Mouse (Mus musculus) MEL (cell line): ENCODE data around the gene Tgm5. TPM values are rescaled to one million over a fixed set of nuclear protein-coding genes. Genes with fewer than 3 reads are reported as not detected.

Source experiments
- DNase-seq: peaks from one replicate; pipeline ENCODE4 v3.0.0; 2011; ENCODE audit warnings: low read depth, low spot score
- H3K27ac ChIP-seq: 2 replicates; pipeline ENCODE4 v1.5.1; 2012; ENCODE audit warnings: low read depth, mild to moderate bottlenecking, control low read depth, low read length, moderate library complexity; ENCODE audit not compliant: control insufficient read depth
- H3K27me3 ChIP-seq, 2 experiments: fragments of 150-350 bp in 1 of 2; sonication (generic) in 1 of 2; 2 replicates each; pipeline ENCODE4 v1.6.1; 2012; ENCODE audit warnings: low read length in 2 of 2, mild to moderate bottlenecking in 2 of 2, improper control_type of control experiment in 1 of 2, moderate library complexity in 1 of 2; ENCODE audit not compliant: insufficient read depth in 2 of 2, control insufficient read depth in 1 of 2
- H3K36me3 ChIP-seq, 2 experiments: 2 replicates each; pipeline ENCODE4 v1.6.1; 2012 to 2014; ENCODE audit warnings: low read length in 2 of 2, improper control_type of control experiment in 1 of 2, inconsistent platforms in 1 of 2, mild to moderate bottlenecking in 1 of 2; ENCODE audit not compliant: insufficient read depth in 2 of 2, control insufficient read depth in 1 of 2
- H3K4me1 ChIP-seq, 2 experiments: fragments of 150-350 bp in 1 of 2; sonication (generic) in 1 of 2; 2 replicates each; pipeline ENCODE4 v1.6.1; 2012; ENCODE audit warnings: low read length in 2 of 2, improper control_type of control experiment in 1 of 2, mild to moderate bottlenecking in 1 of 2; ENCODE audit not compliant: insufficient read depth in 2 of 2, control insufficient read depth in 1 of 2
- H3K4me3 ChIP-seq, 2 experiments: fragments of 150-350 bp in 1 of 2; sonication (generic) in 1 of 2; 2 replicates each; pipeline ENCODE4 v1.5.1; 2012; ENCODE audit warnings: low read depth in 2 of 2, low read length in 2 of 2, mild to moderate bottlenecking in 2 of 2, moderate library complexity in 2 of 2, control low read depth in 1 of 2, improper control_type of control experiment in 1 of 2; ENCODE audit not compliant: control insufficient read depth in 1 of 2, insufficient read depth in 1 of 2
- H3K79me2 ChIP-seq: 2 replicates; pipeline ENCODE4 v1.6.1; 2012; ENCODE audit warnings: mild to moderate bottlenecking, low read length, moderate library complexity; ENCODE audit not compliant: control insufficient read depth, poor library complexity, insufficient read depth
- H3K9ac ChIP-seq: 2 replicates; pipeline ENCODE4 v1.6.1; 2012; ENCODE audit warnings: low read depth, mild to moderate bottlenecking, control low read depth, low read length, moderate library complexity; ENCODE audit not compliant: control insufficient read depth, poor library complexity, severe bottlenecking
- H3K9me3 ChIP-seq: fragments of 150-350 bp; sonication (generic); replicated peaks from 2 replicates; pipeline ENCODE4 v1.6.1; 2012; ENCODE audit warnings: mild to moderate bottlenecking, low read length, improper control_type of control experiment, moderate library complexity; ENCODE audit not compliant: insufficient read depth
- BHLHE40 ChIP-seq: IDR thresholded peaks from 2 replicates; pipeline ENCODE4 v1.6.1; 2012; ENCODE audit warnings: low read depth, mild to moderate bottlenecking, inconsistent platforms, low read length, improper control_type of control experiment, borderline replicate concordance
- CHD2 ChIP-seq: IDR thresholded peaks from 2 replicates; pipeline ENCODE4 v1.6.1; 2011; ENCODE audit warnings: low read length, improper control_type of control experiment
- CTCF ChIP-seq, 3 experiments: IDR thresholded peaks in 2 of 3; conservative IDR thresholded peaks in 1 of 3; 2 replicates each; pipeline ENCODE4 v1.5.1; 2011 to 2012; ENCODE audit warnings: low read length in 3 of 3, low read depth in 2 of 3, mild to moderate bottlenecking in 2 of 3, improper control_type of control experiment in 1 of 3, inconsistent platforms in 1 of 3, mixed read lengths in 1 of 3, moderate library complexity in 1 of 3; ENCODE audit not compliant: control insufficient read depth in 1 of 3, insufficient read depth in 1 of 3, poor library complexity in 1 of 3, severe bottlenecking in 1 of 3
- EP300 ChIP-seq, 2 experiments: IDR thresholded peaks; 2 replicates each; pipeline ENCODE4 v1.6.1; 2011; ENCODE audit warnings: improper control_type of control experiment in 2 of 2, low read length in 2 of 2, low read depth in 1 of 2, mild to moderate bottlenecking in 1 of 2
- GATA1 ChIP-seq: IDR thresholded peaks from 2 replicates; pipeline ENCODE4 v1.6.1; 2011; ENCODE audit warnings: low read depth, low read length, improper control_type of control experiment
- KAT2A ChIP-seq: conservative IDR thresholded peaks from 2 replicates; pipeline ENCODE4 v1.6.1; 2012; ENCODE audit warnings: low read depth, low read length, improper control_type of control experiment, inconsistent platforms
- MXI1 ChIP-seq: IDR thresholded peaks from 2 replicates; pipeline ENCODE4 v1.6.1; 2011; ENCODE audit warnings: mild to moderate bottlenecking, low read depth, low read length, improper control_type of control experiment
- MYB ChIP-seq: IDR thresholded peaks from 2 replicates; pipeline ENCODE4 v1.6.1; 2011; ENCODE audit warnings: mild to moderate bottlenecking, low read depth, low read length, improper control_type of control experiment
- MYC ChIP-seq: IDR thresholded peaks from 2 replicates; pipeline ENCODE4 v1.6.1; 2011; ENCODE audit warnings: low read depth, mild to moderate bottlenecking, low read length, improper control_type of control experiment, moderate library complexity
- NRF1 ChIP-seq: IDR thresholded peaks from 2 replicates; pipeline ENCODE4 v1.6.1; 2014; ENCODE audit warnings: low read depth, mild to moderate bottlenecking, inconsistent platforms, low read length, improper control_type of control experiment, moderate library complexity; ENCODE audit not compliant: poor library complexity, insufficient read depth, severe bottlenecking
- POLR2A ChIP-seq, 2 experiments: IDR thresholded peaks; 2 replicates each; pipeline ENCODE4 v1.6.1; 2011 to 2012; ENCODE audit warnings: low read length in 2 of 2, mild to moderate bottlenecking in 2 of 2, control low read depth in 1 of 2, improper control_type of control experiment in 1 of 2, low read depth in 1 of 2, moderate library complexity in 1 of 2; ENCODE audit not compliant: control insufficient read depth in 1 of 2, insufficient read depth in 1 of 2, poor library complexity in 1 of 2
- POLR2AphosphoS5 ChIP-seq: IDR thresholded peaks from 2 replicates; pipeline ENCODE4 v1.6.1; 2012; ENCODE audit warnings: low read depth, borderline replicate concordance, mild to moderate bottlenecking, inconsistent platforms, low read length, moderate library complexity, mixed read lengths
- RAD21 ChIP-seq: IDR thresholded peaks from 2 replicates; pipeline ENCODE4 v1.6.1; 2011; ENCODE audit warnings: mild to moderate bottlenecking, low read depth, low read length, improper control_type of control experiment
- RCOR1 ChIP-seq: IDR thresholded peaks from 2 replicates; pipeline ENCODE4 v1.6.1; 2012; ENCODE audit warnings: low read depth, mild to moderate bottlenecking, inconsistent platforms, low read length, improper control_type of control experiment
- SIN3A ChIP-seq: IDR thresholded peaks from 2 replicates; pipeline ENCODE4 v1.6.1; 2012; ENCODE audit warnings: low read length, improper control_type of control experiment, inconsistent platforms
- TAL1 ChIP-seq: IDR thresholded peaks from 2 replicates; pipeline ENCODE4 v1.6.1; 2012; ENCODE audit warnings: mild to moderate bottlenecking, inconsistent platforms, low read length, moderate library complexity, mixed read lengths
- TCF12 ChIP-seq: IDR thresholded peaks from 2 replicates; pipeline ENCODE4 v1.6.1; 2014; ENCODE audit warnings: low read depth, mild to moderate bottlenecking, inconsistent platforms, low read length, improper control_type of control experiment, moderate library complexity
- UBTF ChIP-seq: IDR thresholded peaks from 2 replicates; pipeline ENCODE4 v1.6.1; 2012; ENCODE audit warnings: low read depth, mild to moderate bottlenecking, inconsistent platforms, low read length, improper control_type of control experiment, moderate library complexity, borderline replicate concordance; ENCODE audit not compliant: insufficient read depth
- USF1 ChIP-seq: IDR thresholded peaks from 2 replicates; pipeline ENCODE4 v1.6.1; 2014; ENCODE audit warnings: low read depth, mild to moderate bottlenecking, inconsistent platforms, low read length, improper control_type of control experiment, moderate library complexity
- polyA plus RNA-seq, 2 experiments: library from polyadenylated mRNA; stranded (reverse) in 1 of 2; unstranded in 1 of 2; fragments of >175 nt in 1 of 2; fragments of >200 nt in 1 of 2; gene quantifications; 2 replicates each; pipeline versions ENCODE4 v1.2.1 to v1.2.4; 2012; ENCODE audit warnings: low replicate concordance in 2 of 2, low read depth in 1 of 2; ENCODE audit not compliant: insufficient read length in 2 of 2, insufficient read depth in 1 of 2, missing spikeins in 1 of 2
- total RNA-seq: library from RNA; depleted of rRNA; stranded (reverse); fragments of 300-350 nt; gene quantifications from 2 replicates; pipeline ENCODE4 v1.2.3, GENCODE M21; 2012

Tgm5 gene
- total and polyA plus RNA-seq, 3 experiments = not detected

DNA sequence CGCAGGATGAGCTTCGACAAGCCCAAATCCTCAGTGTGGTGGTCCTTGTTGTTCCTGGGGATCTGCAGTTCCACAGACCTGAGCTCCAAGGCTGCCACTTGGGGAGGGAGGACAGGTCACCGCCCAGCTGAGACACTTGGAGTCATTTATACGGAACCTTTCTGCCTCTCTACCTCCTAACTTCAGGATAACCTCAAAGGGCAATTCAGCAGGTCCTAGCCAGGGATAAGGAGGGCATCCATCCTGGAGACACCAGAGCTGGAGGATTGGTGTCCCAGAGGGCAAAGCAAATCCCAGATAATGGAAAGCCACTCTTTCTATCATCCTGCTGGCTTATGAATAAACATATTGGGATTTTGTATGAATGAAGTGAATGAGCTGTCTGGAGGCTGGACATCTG is 24.1 kb upstream of the Tgm5 start, which contains the start of gene Tgm7:
Gene Tgm7 (minus strand): TSS at position 101 of the 400 bp plus-strand sequence.
- H3K27ac ChIP-seq = no peak within 1 kb of the TSS

GRCm38 (mm10) chr2:121105940-121106339 is 20.3 kb upstream of the Tgm5 start:
- no peak overlapping the region for H3K9ac ChIP-seq
- peaks cover 1 to 2% of the 10 kb centered on the region in 2 experiments; a peak in 3 of 4 replicates for H3K27me3 ChIP-seq
- no peaks in the 10 kb centered on the region for H3K36me3 ChIP-seq
- no peak overlapping the region for H3K4me3 ChIP-seq
- no peaks in the 10 kb centered on the region for H3K4me1 ChIP-seq
- H3K27ac ChIP-seq = no peak overlapping the region
- TF ChIP-seq UBTF (no peak), MXI1 (no peak), POLR2AphosphoS5 (no peak), CHD2 (no peak), BHLHE40 (no peak), KAT2A (no peak), POLR2A (IDR thresholded peaks at IDR 0.05; ENCODE audit: control insufficient read depth in 1 of 2, insufficient read depth in 1 of 2, low read depth in 1 of 2, low read length in 2 of 2, poor library complexity in 1 of 2) (no peak), USF1 (no peak), MYB (no peak)
- no peaks in the 10 kb centered on the region for H3K79me2 ChIP-seq
- DNase-seq = no peak
- H3K9me3 ChIP-seq = no peaks in the 10 kb centered on the region

More for the DNA sequence above, 24.1 kb upstream of the Tgm5 start, which contains the start of gene Tgm7:
- Histone ChIP-seq H3K79me2 (no peaks in the 10 kb centered on the region), H3K4me1 (no peaks in the 10 kb centered on the region), H3K9ac (no peak within 1 kb of the TSS), H3K36me3 (no peaks in the 10 kb centered on the region), H3K27me3 (peaks cover 1 to 5% of the 10 kb centered on the region in 2 experiments; a peak in 3 of 4 replicates), H3K9me3 (no peaks in the 10 kb centered on the region), H3K4me3 (no peak within 1 kb of the TSS)
- no peak for DNase-seq
- no peak for TF ChIP-seq POLR2AphosphoS5
- TF ChIP-seq RCOR1 = no peak
- TF ChIP-seq CTCF (IDR thresholded peaks at IDR 0.05 in 2 of 3, conservative IDR thresholded peaks at IDR 0.05 in 1 of 3; ENCODE audit: control insufficient read depth in 1 of 3, insufficient read depth in 1 of 3, low read depth in 2 of 3, low read length in 3 of 3, poor library complexity in 1 of 3, severe bottlenecking in 1 of 3) = no peak
- no peak for TF ChIP-seq RAD21
- no peak for TF ChIP-seq MYC
- no peak for TF ChIP-seq CHD2
- TF ChIP-seq GATA1 = no peak
- no peak for TF ChIP-seq TCF12
- TF ChIP-seq SIN3A = no peak
- no peak for TF ChIP-seq EP300 (IDR thresholded peaks at IDR 0.05; ENCODE audit: low read depth in 1 of 2, low read length in 2 of 2)
- no peak for TF ChIP-seq NRF1
- TF ChIP-seq TAL1 = no peak
- no peak for TF ChIP-seq BHLHE40
- no peak for TF ChIP-seq KAT2A
